Mouse (Mus musculus) mature B cell (primary cell): ENCODE measurements around the gene Abcc10.

Source experiments
- in situ Hi-C: fragments of 300-500 bp; cut with MboI; formaldehyde crosslinking; loops from 2 replicates; pipeline ENCODE4 v1.14.3; 2019

Gene Abcc10

DNA sequence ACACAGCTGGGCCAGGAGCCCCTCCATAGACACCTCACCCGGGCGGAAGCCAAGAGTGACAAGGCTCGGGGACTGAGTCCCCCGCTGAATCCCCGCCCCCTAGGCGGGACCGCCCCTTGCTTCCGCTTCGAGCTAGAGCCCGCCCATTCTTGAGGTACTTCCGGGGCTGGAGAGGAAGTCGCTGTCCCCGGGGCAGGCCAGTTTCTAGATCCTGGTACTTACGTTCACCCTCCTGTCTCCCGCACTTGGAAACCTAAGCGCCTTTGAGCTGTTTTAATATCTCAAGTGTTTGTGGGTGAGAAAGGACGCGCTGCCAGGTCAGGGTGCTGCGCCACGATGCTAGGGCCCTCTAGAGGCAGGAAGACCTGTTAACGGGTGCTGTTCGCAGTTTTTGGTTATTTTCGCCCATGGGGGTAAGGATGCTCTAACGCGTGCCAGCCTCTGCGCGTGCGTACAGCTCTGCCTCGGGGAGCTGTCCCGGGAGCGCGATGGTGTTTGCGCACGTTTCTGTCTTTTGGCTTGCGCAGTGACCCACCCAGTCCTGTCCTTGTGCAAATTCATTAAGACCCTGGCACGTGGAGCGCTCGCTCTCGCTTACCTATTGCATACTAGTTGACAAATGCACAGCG, at the start of gene Abcc10:
Gene Abcc10 (minus strand): TSS at position 447 of the 629 bp plus-strand sequence.
- in situ Hi-C loops: no loop called here

DNA sequence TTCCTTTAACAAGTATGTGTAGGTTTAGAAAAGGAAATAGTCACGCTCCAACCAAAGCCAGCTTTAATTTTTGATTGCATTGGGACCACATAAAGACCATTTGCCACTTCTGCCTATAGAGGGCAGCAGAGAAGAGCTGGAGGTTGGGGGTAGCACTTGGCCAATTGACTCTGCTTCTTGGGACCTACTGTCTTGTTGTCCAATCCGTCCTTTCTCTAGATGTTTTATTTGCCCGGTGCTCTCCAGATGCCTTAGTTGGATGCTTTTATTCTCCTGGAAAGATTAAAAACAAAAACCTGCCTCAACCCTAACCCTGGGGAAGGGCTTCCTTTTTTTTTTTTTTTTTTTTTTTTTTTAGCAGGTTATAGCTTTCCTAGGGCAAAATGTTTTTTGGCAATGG, 43.6 kb upstream of the Abcc10 start:
- in situ Hi-C loops: no loop called here

DNA sequence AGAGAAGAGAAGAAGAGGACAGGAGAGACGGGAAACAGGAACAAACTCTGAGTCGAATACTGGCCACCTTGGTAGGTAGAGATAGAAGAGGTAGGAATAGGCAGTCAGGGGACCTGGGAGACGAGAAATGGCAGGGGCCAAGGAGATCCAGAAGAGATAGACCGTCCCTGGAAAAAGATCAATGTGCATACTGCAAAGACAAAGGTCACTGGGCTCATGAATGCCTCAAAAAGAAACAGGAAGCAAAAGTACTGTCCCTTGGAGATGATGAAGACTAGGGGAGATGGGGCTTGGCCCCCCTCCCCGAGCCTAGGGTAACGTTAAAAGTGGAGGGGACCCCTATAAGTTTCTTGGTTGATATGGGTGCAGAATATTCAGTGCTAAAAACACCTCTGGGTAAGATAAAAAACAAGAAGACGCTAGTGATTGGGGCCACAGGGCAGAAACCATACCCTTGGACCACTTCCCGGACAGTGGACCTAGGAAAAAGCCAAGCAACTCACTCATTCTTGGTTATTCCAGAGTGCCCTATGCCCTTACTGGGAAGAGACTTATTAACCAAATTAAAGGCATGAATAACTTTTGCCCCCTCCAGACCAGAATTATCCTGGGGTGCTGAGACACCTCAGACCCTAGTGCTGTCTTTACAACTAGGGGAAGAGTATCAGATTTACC, 23.0 kb upstream of the Abcc10 start:
- in situ Hi-C loops: no loop called here

DNA sequence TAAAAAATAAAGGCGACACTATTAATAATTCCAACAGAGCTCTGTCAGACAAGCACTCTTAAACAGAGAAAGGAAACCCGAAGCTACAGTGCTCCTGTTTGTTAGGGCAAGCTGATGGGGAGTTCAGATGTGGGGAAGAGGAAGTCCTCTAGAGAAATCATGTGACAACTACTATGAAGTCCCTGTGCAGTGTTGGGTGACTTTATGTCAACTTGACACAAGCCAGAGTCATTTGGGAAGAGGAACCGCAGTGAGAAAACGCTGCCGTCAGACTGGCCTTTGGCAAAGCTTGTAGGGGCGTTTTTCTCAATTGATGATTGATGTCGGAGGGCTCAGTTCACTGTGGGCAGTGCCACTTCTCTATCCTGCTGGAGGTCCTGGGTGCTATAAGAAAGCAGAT, 13.1 kb upstream of the Abcc10 start:
- in situ Hi-C loops: no loop called here

DNA sequence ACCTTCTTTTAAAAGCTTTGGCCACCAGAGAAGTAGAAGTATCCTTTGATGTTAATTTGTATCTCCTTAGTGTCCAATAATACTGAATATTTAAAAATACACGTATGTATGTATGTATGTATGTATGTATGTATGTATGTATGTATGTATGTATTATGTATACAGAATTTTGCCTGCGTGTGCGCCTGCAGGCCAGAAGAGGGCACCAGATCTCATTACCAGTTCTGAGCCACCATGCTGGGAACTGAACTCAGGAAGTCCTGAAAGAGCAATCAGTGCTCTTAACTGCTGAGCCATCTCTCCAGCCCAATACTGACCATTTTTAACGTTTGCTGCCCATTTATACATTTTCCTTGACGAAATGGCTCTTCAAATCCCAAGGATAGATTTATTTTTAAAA, 8.3 kb upstream of the Abcc10 start:
- in situ Hi-C loops: no loop called here

DNA sequence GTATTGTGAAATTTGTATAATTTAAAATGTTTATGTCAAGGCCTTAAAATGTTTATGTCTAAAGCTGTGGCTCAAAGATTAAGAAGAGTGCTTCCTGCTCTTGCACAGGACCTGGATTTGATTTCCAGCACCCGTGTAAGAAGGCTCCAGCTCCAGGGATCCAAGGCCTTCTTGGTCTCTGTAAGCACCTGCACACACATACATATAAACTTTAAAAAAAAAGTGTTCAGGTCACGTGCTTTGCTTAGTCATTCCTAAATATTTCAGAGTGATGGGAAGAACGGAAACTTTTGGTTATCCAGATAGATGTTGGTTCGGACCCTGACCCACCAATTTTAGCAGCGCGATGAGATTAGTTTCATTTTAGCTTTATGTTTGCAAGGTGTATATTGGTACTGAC, 571 bp upstream of the Abcc10 start:
- in situ Hi-C loops: no loop called here

DNA sequence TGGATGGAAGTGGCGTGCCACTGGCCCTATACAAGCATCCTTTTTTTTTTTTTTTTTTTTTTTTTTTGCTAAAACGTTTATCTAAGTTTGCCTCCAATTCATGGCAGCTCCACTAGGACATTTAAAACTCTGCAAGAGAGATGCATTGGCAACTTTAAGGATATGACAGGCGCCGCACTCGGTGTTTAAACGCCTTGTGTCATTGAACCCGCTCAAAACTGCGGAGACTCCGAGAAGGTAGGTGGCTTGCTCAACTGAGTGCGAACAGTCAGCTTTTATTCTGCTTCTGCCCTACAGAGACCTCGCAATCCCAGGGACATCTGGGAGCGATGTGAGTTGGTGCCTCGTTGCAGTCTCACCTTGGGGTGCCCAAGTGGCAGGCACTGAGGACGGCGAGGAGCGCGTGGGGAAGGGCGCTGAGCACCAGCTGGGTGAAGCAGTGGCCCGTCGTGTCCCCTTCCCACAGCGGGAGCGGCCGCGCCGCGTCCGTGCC, 693 bp downstream of the Abcc10 start:
- in situ Hi-C loops: no loop called here

DNA sequence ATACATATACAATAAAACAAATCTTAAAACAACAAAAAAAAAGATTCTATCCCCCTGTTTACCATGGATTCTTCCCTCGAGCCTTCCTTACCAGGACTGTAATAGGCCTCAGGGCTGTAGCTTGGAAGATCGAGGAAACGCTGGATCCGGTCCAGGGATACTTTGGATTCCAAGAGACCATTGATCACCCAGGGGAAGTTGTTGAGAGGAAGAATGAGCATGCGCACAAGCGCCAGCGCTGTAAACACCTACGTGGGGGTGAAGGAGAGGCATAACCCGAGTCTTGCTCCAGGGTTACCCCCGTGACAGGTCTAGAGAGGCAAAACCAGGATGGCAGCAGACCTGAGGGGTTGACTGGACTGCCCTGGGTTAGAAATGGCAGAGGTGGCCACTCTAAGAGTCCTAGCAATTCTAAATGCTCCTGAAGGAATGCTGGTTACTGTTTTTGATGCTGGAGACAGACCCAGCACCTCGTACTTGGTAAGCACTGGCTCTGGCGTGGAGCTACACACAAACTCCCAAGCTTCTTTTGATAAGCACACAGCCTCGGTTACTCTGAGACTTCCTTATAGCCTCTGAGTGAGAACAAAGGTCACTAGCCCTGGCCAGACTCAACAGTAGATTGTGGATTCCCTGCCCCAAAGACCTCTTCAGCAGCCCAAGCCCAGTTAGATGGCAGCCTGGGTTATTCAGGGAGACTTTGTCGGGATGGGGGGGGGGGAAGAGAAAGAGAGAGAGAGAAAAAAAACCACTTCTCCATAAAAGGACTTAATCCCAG, 5.9 kb downstream of the Abcc10 start:
- in situ Hi-C loops: no loop called here

DNA sequence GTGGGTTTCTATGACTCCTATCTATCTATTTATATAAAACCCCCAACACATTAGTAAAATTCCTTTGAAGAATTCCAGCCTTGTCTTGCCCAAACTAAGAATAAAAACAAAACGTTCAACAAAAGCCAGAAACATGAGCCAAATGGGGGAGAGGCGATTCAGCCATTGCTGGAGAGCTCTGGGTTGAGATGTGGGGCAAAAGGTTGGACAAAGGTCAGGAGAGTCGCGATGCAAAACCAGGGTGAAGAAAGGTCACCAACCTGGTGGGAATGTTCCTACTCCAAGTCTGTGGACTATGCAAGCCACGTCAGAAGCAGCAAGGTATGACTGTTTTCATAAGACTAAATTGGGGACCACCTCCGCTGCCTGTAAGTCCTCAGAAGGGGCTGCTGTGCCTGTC, 7.7 kb downstream of the Abcc10 start:
- in situ Hi-C loops: no loop called here

DNA sequence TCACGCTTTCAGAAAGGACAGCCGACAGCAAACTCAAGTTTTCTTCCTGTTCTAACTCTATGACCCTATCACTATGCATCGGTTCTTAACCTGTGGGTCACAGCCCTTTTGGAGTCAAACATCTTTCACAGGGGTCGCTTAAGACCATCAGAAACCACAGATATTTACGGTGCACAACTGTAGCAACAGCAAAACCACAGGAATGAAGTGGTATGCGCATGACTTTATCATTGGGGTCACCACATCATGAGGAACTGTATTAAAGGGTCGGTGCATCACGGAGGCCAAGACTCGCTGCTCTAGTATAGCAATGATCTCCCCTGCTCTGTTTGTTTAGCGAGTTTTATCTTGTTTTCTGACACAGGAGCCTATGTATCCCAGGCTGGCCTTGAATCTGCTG, 12.3 kb downstream of the Abcc10 start:
- in situ Hi-C loops: no loop called here

DNA sequence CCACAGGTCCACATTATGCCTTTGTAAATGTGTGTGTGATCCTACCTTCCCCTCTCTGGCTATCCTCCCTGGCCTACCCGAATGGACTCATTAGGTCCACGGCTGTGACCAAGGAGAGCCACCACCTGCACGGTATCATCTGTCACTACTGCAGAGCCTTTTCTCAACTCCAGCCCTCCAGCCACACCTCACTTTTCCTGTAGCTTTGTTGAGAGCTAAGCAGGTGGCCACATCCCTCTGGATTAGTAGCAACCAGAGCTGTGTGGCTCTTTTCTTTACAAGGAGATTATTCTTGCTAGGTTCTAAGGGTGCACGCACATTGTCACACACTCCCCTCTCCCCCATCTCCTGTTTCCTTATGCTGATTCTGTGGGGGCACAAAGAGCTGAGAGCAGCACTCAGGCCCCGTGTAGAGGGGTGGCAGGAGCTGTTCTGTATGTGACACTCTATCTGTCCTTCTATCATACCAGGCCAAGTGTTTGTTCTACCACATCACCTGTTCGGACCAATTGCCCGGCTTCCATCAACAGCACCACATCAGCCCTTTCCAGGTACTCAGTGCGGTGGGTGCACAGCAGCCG, 14.9 kb downstream of the Abcc10 start:
- in situ Hi-C loops: no loop called here

DNA sequence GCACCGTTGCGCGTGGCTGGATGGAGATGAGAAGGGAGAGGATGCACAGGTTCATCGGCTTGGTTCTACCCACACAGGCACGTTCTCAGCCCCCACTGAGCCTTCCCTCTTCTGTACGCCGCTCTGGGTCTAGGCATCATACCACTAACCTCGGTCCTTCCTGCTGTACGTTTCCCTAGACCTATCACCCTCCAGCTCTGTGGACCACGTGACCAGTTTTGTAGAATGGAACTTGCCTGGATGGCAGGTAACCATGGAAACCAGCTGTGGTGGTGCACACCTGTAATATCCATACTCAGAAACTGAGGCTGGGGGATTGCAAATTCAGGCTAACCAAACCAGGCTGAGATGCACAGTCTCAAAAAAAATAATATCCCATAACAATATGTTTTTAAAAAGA, 17.6 kb downstream of the Abcc10 start:
- in situ Hi-C loops: no loop called here

DNA sequence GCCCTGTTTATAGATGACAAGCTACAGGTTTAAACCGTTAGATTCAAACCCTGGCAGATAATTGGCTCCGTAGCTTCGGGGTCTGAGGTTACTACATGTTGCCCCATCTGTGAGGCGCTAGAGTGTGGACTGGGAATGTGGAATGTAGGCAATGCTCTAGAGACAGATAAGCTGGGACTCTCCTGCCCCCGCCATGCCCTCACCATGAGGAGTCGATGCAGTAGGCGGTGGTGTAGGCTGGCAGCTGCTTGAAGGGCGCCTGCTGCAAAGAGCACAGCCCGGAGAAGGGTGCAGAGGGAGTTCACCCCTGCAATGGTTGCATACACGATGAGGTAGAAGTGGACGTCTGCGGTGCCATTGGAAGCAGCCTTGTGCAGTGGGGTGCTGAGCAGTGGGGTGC, 18.3 kb downstream of the Abcc10 start:
- in situ Hi-C loops: no loop called here

DNA sequence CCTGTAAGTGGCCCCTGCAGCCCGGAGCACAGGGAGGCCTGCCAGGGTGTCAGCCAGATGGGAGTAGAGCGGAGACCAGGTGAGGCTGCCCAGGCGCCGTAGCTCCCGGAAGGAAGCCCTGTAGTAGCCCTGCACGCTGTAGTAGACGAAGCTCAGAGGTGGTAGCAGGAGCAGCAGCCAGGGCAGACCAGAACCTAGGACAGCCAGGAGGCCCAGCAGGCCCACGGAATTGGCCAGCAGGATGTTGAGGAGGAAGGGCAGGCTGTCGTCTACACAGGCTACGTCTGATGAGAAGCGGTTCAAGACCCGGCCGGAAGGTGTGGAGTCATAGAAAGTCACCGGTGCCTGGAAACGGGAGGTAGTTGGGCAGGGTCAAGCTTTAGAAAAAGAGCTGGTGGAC, 21.2 kb downstream of the Abcc10 start:
- in situ Hi-C loops: no loop called here

DNA sequence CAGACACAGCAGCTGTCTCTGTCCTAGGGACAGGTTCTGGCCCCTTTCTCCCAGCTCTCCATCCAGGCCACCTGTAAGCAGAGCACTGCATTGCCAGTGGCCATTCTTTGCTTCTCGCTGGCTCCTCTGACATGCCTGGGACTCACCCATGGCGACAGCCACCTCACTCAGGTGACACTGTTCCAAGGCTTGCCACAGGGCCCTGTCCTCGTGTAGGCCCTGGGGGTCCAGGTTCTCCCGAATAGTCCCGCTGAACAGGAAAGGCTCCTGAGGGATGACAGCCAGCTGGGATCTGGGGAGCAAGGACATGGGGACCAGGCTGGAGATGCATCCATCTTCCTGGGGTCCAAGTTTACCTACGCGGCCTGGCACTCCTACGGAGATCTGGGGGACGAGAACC, 24.0 kb downstream of the Abcc10 start:
- in situ Hi-C loops: no loop called here

DNA sequence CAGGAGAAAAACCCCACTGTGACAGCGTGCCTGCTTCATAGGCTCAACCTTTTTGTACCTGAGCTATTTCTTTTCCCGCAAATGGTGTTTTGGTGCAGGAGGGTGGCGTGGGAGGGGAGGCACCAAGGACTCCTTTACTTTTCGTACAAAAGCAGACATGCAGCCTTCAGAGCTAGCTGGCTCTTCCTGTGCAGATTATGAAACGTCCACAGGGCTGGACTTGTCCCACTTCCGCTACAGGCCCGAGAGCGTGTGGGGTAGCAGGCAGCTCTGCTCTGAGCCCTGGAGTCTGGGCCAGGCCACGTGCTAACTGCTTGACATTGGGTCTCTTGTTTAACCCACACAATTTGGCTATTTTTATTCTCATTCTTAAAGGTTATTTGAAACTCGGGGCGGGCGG, 26.3 kb downstream of the Abcc10 start:
- in situ Hi-C loops: no loop called here

DNA sequence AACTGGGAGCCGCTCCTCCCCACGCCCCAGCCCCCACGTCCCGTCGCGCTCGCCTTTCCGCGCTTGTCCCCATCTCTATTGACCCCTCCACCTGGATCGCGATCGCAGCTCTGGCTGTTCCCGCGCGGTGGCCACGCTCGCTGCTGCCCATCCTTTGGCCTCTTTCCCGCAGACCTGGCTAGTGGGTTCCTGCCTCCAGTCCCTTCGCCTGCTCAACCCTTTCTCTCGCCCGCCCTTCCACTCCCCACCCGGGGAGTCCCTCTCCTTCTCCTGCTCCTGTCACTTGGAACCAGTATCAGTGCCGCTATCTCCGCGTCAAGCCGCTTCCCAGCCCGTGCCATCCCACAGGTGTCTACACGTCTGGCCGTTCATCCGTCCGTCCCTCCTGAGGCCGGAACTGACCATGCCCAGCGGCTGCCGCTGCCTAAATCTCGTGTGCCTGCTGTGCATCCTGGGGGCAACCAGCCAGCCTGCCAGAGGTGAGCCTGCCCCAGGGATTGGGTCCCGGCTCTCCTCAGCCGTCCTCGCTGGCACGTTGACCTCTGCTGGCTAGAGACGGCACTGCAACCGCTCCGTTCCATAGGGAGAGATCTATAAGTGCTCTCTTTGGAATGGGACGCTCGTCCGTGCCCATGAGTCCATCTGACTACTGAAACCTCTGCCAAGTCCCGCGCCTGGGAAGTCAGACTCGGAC, 29.8 kb downstream of the Abcc10 start:
- in situ Hi-C loops: no loop called here

DNA sequence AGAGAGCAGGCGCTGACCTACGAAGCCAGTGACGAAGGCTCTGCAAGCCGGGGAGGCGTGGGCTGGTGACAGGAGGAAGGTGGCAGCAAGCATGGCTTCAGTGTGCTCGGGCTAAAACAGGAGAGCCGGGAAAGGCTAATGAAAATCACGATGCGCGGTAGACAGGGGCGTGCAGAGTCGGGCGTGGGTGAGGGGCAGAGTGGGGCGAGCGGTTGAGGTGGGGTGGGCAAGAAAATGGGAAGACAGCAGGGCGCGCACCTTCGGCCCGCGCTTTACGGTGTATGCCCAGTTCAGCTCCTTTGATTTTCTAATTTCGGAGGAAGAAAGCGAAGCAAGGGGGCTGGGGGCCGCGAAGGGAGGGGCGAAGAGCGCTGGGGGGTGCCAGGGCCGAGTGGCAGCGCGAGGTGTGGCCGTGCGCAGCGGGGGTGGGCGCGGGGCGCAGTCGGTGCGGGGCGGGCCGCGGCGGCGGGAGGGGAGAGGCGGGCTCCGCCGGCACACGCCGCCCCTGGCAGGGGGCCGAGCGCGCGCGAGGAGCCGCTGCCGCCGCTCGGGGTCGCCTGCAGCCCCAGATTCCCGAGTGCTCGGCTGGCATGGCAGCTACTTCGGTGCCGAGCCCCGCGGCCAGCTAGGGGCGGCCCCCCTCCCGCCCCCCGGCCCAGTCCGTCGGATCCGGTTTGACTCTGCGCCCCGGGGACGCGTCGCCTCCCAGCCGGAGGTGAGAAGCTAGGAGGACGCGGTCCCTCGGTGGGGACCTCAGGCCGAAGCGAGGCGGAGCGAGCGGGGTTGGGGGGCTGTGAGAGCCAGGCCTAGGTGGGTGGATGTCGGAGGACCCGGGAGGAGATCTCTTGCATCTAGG, 30.6 kb downstream of the Abcc10 start, which contains the start of gene Dlk2:
Gene Dlk2 (plus strand): TSS at position 58 of the 856 bp plus-strand sequence.
- in situ Hi-C loops: no loop called here

DNA sequence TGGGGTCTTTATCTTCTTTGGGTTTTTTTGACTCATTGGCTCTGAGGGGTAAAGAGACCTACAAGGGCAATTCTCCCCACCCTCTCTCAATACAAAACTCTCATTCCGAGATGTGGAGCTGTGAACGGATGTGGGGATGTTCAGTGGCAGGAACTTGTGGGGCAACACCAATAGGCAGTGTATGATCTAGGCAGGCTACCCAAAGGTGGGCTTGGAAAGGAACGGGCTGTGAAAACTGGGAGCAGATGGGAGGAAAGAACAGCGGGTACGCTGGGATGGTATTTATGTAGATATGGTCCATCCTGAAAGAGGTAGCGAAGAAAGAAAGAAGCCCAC, 31.2 kb downstream of the Abcc10 start:
- in situ Hi-C loops: no loop called here

DNA sequence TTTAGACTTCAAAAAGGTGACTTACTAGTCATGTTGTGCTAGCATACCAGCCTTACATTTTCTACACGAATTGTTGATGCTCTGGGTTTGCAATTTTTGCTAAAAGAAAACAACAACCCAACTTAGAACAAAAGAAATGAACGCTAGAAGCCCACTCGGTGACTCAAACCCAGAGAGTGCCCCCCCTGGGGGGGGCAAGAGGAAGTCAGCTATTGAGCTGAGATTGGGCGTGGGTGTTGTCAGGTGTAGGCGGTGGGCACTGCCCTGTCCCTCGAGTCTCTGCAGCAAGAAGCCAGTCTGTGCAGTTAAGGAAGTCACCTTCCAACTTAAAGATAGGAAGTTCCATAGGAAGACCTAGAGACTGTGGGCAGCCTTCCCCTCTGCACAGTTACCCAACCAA, 31.6 kb downstream of the Abcc10 start:
- in situ Hi-C loops: no loop called here

DNA sequence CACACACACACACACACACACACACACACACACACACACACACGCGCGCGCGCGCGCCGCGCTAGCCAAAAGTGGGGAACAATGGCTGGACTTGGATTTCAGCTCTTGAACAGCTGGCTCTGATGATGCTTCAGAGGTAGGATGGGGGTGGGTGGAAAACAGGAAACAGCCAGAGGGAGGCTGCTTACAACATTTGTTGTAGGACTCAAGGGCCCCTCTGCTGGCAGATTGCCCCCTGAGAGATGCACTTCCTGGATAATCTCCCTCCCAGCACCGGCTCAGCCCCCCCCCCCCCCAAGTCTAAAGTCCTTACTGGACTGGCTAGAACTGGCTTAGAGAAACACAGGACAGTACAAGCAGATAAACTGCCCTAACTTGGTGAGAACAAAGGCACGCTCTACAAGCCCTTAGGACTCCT, 40.5 kb downstream of the Abcc10 start:
- in situ Hi-C loops: no loop called here
